Mouse (Mus musculus) heart, embryonic 15.5 days (tissue): ENCODE measurements around the gene Ccrl2. TPM values are rescaled to one million over a fixed set of nuclear protein-coding genes. Genes with fewer than 3 reads are reported as not detected.
A peak's percentile ranks its signal among the peaks of the same experiment; 100 is the strongest.

ENCODE experiments used
- ATAC-seq: fragments of 200-750 bp; cut with Nextera tagmentation; replicated peaks from 2 replicates; pipeline ENCODE4 v1.8.0; 2017; ENCODE audit warnings: low read depth, moderate TSS enrichment; ENCODE audit not compliant: insufficient number of reproducible peaks, insufficient read depth, low FRiP score
- H3K27ac ChIP-seq: fragments of 300-500 bp; sonication (generic); 2 replicates; pipeline ENCODE4 v1.5.1; 2015; ENCODE audit warnings: mild to moderate bottlenecking, inconsistent platforms
- H3K27me3 ChIP-seq: fragments of 300-500 bp; sonication (generic); 2 replicates; pipeline ENCODE4 v1.6.1; 2015; ENCODE audit warnings: inconsistent platforms
- H3K36me3 ChIP-seq: fragments of 300-500 bp; sonication (generic); 2 replicates; pipeline ENCODE4 v1.6.1; 2015; ENCODE audit warnings: mild to moderate bottlenecking, inconsistent platforms
- H3K4me1 ChIP-seq: fragments of 300-500 bp; sonication (generic); replicated peaks from 2 replicates; pipeline ENCODE4 v1.6.1; 2015; ENCODE audit warnings: inconsistent platforms
- H3K4me2 ChIP-seq: fragments of 300-500 bp; sonication (generic); 2 replicates; pipeline ENCODE4 v1.6.1; 2015; ENCODE audit warnings: inconsistent platforms, mild to moderate bottlenecking, moderate library complexity
- H3K4me3 ChIP-seq: fragments of 300-500 bp; sonication (generic); 2 replicates; pipeline ENCODE4 v1.5.1; 2015; ENCODE audit warnings: mild to moderate bottlenecking, inconsistent platforms
- H3K9ac ChIP-seq: fragments of 300-500 bp; sonication (generic); 2 replicates; pipeline ENCODE4 v1.6.1; 2015; ENCODE audit warnings: mild to moderate bottlenecking, inconsistent platforms
- H3K9me3 ChIP-seq: fragments of 300-500 bp; sonication (generic); replicated peaks from 2 replicates; pipeline ENCODE4 v1.6.1; 2016; ENCODE audit warnings: inconsistent platforms
- WGBS: fragments of 180-500 bp; shearing (Covaris S2); methylation state at CpG from one replicate; pipeline ENCODE4 v1.1.7; 2015; ENCODE audit warnings: mixed read lengths; 5-methylcytosine and 5-hydroxymethylcytosine counted together
- polyA plus RNA-seq: library from polyadenylated mRNA; unstranded; fragments of >200 nt; fragmentation: Nextera tagmentation; extraction: Ambion mirVana; gene quantifications from 2 replicates; pipeline ENCODE4 v1.2.1, GENCODE M21; 2015

The Ccrl2 gene
- 3.9 and 5.2 TPM in 2 replicates for polyA plus RNA-seq

DNA sequence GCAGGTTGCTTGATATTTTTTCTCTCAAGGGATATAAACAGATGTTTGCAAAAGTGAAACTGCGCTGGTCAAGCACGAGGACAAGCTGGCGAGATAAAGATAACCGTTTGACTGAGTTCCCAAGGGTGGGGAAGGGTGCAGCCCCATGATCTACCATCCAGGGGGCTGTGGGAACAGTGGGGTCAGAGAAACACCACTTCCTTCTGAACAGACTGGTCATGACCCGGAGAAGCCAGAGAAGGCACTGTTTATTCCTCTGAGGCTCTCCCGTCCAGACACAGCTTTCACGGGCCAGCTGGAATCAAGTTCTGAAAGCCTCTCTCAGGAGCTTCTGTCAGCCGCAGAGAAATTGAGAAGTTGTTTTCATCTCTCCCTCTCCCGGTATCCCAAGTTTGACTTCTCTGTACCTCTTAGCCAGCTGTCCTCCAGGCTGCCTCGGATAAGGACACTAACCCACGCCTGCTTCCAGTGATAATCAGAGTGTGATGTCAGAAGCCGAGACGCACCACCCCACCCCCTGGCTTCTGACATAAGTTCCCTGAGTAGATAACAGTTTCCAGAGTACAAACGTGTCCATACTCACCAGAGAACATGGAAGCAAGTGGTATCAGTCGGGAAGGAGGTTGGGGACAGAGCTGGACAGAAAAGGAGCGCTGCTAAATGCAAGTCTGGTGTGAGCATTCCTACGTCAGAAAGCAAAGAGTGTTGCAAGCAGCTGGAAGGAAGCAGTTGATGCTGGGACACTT, at the start of gene Ccrl2:
Gene Ccrl2, minus strand, starts transcription at position 722 of the 746 bp plus-strand sequence.
- Histone ChIP-seq H3K36me3 (no peaks in the 10 kb centered on the region), H3K4me1 (peaks cover 20% of the 10 kb centered on the region), H3K27me3 (no peaks in the 10 kb centered on the region), H3K9me3 (no peaks in the 10 kb centered on the region), H3K9ac (peak within 1 kb of the TSS; percentile 57), H3K27ac (peak within 1 kb of the TSS; percentile 75), H3K4me2 (peak within 1 kb of the TSS; percentile 87), H3K4me3 (peak within 1 kb of the TSS; percentile 61)
- ATAC-seq: peak; percentile 58
- 2% methylated on average over 17 of the region's 17 CpGs for WGBS

DNA sequence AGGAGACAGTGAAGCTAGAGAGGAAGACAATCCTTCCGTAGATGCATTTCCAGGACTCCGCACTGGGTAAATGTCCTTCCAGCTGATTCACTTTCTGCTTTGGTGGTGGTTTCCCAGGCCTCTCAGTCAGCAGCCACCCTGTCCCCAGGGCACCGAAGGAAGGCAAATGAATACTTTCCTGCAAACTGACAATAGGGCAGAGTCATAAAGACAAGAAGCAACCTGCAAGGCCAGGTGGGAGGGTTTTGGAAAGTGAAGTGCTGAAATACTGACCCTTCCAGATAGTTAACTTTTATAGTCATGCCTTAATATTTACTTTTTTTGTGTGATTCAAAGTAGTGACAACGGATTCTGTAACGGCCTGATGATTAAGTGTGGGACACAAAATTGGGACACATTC, 46.6 kb upstream of the Ccrl2 start:
- Histone ChIP-seq H3K9ac (no peak overlapping the region), H3K4me3 (no peak overlapping the region), H3K4me2 (no peak overlapping the region), H3K4me1 (no peaks in the 10 kb centered on the region; the same call in 1 of the 2 replicates), H3K36me3 (no peaks in the 10 kb centered on the region), H3K27me3 (no peaks in the 10 kb centered on the region), H3K27ac (no peak overlapping the region), H3K9me3 (no peaks in the 10 kb centered on the region)
- no peak for ATAC-seq
- 88% methylated on average over 5 of the region's 5 CpGs for WGBS

GRCm38 (mm10) chr9:111103293-111103692, 46.0 kb upstream of the Ccrl2 start:
- H3K36me3 ChIP-seq: no peaks in the 10 kb centered on the region
- no peak overlapping the region for H3K4me2 ChIP-seq
- H3K9ac ChIP-seq: no peak overlapping the region
- H3K27me3 ChIP-seq: no peaks in the 10 kb centered on the region
- no peak for ATAC-seq
- no peak overlapping the region for H3K4me3 ChIP-seq
- no peaks in the 10 kb centered on the region for H3K9me3 ChIP-seq
- 81% methylated on average over 5 of the region's 5 CpGs for WGBS
- H3K4me1 ChIP-seq: no peaks in the 10 kb centered on the region; the same call in 1 of the 2 replicates
- no peak overlapping the region for H3K27ac ChIP-seq

GRCm38 (mm10) chr9:111100406-111100805, 43.1 kb upstream of the Ccrl2 start:
- no peak overlapping the region for H3K4me3 ChIP-seq
- H3K4me2 ChIP-seq: no peak overlapping the region
- no peak for ATAC-seq
- H3K9me3 ChIP-seq: no peaks in the 10 kb centered on the region
- 83% methylated on average over 3 of the region's 3 CpGs for WGBS
- peaks cover 5% of the 10 kb centered on the region for H3K4me1 ChIP-seq
- H3K27ac ChIP-seq: no peak overlapping the region
- H3K36me3 ChIP-seq: no peaks in the 10 kb centered on the region
- H3K27me3 ChIP-seq: no peaks in the 10 kb centered on the region
- H3K9ac ChIP-seq: no peak overlapping the region

DNA sequence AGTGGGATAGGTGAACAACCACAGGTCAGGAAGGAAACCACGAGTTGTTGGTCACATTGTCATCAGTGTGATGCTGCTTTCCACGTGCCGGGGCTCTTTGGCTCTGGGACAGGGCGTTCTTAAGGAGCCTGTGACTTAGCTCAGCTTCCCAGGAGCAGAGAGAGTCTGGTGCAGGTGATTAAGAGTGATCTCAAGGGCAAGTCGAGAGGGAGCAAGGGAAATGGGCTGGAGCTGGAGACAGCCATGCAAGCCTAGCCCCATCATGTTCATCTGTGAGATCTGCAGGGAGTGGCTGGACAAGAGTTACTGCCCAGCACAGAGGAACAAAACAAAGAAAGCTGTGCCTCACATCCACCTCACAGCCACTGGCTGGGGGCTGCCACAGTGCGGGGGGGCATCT, 40.2 kb upstream of the Ccrl2 start:
- no peak overlapping the region for H3K4me3 ChIP-seq
- peaks cover 19% of the 10 kb centered on the region for H3K4me1 ChIP-seq
- H3K36me3 ChIP-seq: no peaks in the 10 kb centered on the region
- no peaks in the 10 kb centered on the region for H3K27me3 ChIP-seq
- no peak overlapping the region for H3K4me2 ChIP-seq
- ATAC-seq: no peak
- WGBS: 62% methylated on average over 6 of the region's 6 CpGs
- no peak overlapping the region for H3K9ac ChIP-seq
- H3K9me3 ChIP-seq: no peaks in the 10 kb centered on the region
- no peak overlapping the region for H3K27ac ChIP-seq

GRCm38 (mm10) chr9:111096419-111097326, 39.4 kb upstream of the Ccrl2 start:
- 81% methylated on average over 16 of the region's 16 CpGs for WGBS
- H3K4me1 ChIP-seq: peaks cover 22% of the 10 kb centered on the region
- H3K4me3 ChIP-seq: no peak overlapping the region
- H3K9ac ChIP-seq: no peak overlapping the region
- no peaks in the 10 kb centered on the region for H3K36me3 ChIP-seq
- no peak for ATAC-seq
- H3K4me2 ChIP-seq: no peak overlapping the region
- H3K27me3 ChIP-seq: no peaks in the 10 kb centered on the region
- H3K9me3 ChIP-seq: no peaks in the 10 kb centered on the region
- H3K27ac ChIP-seq: no peak overlapping the region

GRCm38 (mm10) chr9:111095710-111096109, 38.4 kb upstream of the Ccrl2 start:
- Histone ChIP-seq H3K36me3 (no peaks in the 10 kb centered on the region), H3K27ac (no peak overlapping the region)

GRCm38 (mm10) chr9:111094626-111095025, 37.3 kb upstream of the Ccrl2 start:
- Histone ChIP-seq H3K27me3 (no peaks in the 10 kb centered on the region), H3K4me3 (no peak overlapping the region), H3K4me1 (peaks cover 22% of the 10 kb centered on the region), H3K4me2 (no peak overlapping the region), H3K36me3 (no peaks in the 10 kb centered on the region), H3K27ac (no peak overlapping the region), H3K9me3 (no peaks in the 10 kb centered on the region), H3K9ac (no peak overlapping the region)
- ATAC-seq: no peak
- 72% methylated on average over 5 of the region's 5 CpGs for WGBS

More at GRCm38 (mm10) chr9:111095710-111096109, 38.4 kb upstream of the Ccrl2 start:
- ATAC-seq: no peak
- Histone ChIP-seq H3K27me3 (no peaks in the 10 kb centered on the region), H3K9me3 (no peaks in the 10 kb centered on the region), H3K4me2 (no peak overlapping the region), H3K4me1 (peaks cover 22% of the 10 kb centered on the region), H3K4me3 (no peak overlapping the region), H3K9ac (no peak overlapping the region)
- WGBS: 62% methylated on average over 7 of the region's 7 CpGs

DNA sequence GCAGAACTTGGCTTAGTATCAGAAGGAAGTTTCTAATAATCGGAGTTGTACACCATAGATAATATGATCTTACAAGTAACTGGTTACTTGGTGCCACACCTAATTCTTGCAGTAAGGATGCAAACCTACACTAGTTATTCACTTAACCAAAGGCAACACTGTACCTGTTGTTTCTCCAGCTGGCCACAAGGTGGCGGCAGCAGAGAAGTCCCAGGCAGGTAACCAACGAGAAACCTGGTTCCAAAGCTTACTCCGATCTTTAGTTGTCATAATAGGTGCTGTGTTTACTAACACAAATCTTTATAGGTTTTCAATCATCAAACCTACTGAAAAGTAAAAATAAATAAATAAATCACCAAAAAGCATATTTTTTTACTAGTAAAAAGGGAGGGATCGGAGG, 35.8 kb upstream of the Ccrl2 start:
- Histone ChIP-seq H3K4me2 (no peak overlapping the region), H3K27ac (no peak overlapping the region), H3K4me3 (no peak overlapping the region), H3K4me1 (peaks cover 33% of the 10 kb centered on the region), H3K9me3 (no peaks in the 10 kb centered on the region), H3K27me3 (no peaks in the 10 kb centered on the region), H3K9ac (no peak overlapping the region), H3K36me3 (no peaks in the 10 kb centered on the region)
- WGBS: 23% methylated on average over 5 of the region's 5 CpGs
- ATAC-seq: no peak

- H3K4me2 ChIP-seq: no peak overlapping the region
- H3K27me3 ChIP-seq: no peaks in the 10 kb centered on the region
- H3K9me3 ChIP-seq: no peaks in the 10 kb centered on the region
- no peak overlapping the region for H3K4me3 ChIP-seq
- H3K9ac ChIP-seq: no peak overlapping the region
- H3K27ac ChIP-seq: no peak overlapping the region
- H3K4me1 ChIP-seq: peaks cover 37% of the 10 kb centered on the region
- WGBS: 43% methylated on average over 9 of the region's 9 CpGs
- no peaks in the 10 kb centered on the region for H3K36me3 ChIP-seq
- no peak for ATAC-seq
Observed at GRCm38 (mm10) chr9:111092657-111093056, 35.3 kb upstream of the Ccrl2 start.

DNA sequence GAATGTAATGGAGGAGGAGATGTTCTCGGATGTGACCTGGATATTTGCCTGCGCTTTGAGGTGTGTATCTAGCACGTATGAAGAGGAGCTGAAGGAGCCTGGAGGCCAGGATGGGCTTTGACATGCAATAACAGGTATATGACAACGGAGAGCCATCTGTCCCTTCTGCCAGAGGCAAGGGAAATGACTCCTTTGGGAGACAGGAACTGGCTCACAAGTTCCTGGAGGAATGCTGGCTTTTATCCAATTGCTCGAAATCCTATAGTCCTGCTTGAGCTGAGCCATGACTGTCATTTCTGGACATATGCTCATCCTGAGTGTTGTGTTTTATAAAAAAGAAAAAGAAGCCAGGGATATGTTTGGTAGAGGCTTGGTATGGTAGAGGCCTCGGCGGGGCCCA, 31.6 kb upstream of the Ccrl2 start:
- Histone ChIP-seq H3K4me3 (no peak overlapping the region), H3K9ac (no peak overlapping the region), H3K27me3 (no peaks in the 10 kb centered on the region), H3K36me3 (no peaks in the 10 kb centered on the region), H3K27ac (no peak overlapping the region), H3K4me2 (no peak overlapping the region), H3K9me3 (no peaks in the 10 kb centered on the region), H3K4me1 (peaks cover 31% of the 10 kb centered on the region)
- WGBS: 51% methylated on average over 7 of the region's 7 CpGs
- no peak for ATAC-seq
